Mouse (Mus musculus): ENCODE data around the gene Ror1.

- TF ChIP-seq CTCF (IDR thresholded peaks at IDR 0.05; ENCODE audit: low read depth) (no peak), EP300 (IDR thresholded peaks at IDR 0.05; ENCODE audit: low read depth) (no peak)
Observed at GRCm38 (mm10) chr4:100201322-100201721, 105.7 kb downstream of the Ror1 start.
